Mouse (Mus musculus): ENCODE measurements at regions not wholly inside any gene's neighbourhood (a gene's known extent, or its start where the extent isn't known, plus 50 kb on each side); places are given as distances from the start of the nearest gene placed in this dataset.

DNA sequence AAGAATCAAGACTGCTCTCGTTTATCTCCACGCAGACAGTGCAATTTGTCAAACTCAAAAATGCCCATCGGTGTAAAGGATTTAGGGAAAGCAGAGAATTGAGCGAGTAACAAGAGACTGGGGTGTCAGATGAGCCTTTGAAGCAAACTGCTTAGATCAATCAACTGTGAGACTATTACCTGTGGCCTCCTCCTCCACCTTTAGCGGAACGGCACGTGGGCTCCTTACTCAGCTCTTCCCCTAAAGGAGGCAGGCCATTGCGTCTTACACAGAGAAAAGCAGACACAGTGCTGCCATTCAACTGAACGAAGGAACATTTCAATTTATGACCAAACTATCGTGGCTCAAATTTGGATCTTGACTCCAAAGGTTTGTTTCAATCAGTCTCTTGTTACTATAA, 2692.8 kb upstream of the 5930422O12Rik start:
- TF ChIP-seq CTCF (IDR thresholded peaks at IDR 0.05; ENCODE audit: low read depth), result no peak
- no peak for TF ChIP-seq EP300 (IDR thresholded peaks at IDR 0.05; ENCODE audit: low read depth)
